Mouse (Mus musculus): ENCODE data around the gene Fam173a. TPM values are rescaled to one million over a fixed set of nuclear protein-coding genes. Genes with fewer than 3 reads are reported as not detected.
"Not testable (repeated sequence)": the region's sequence is repeated elsewhere in the genome, so short reads cannot be mapped to it uniquely, and the experiment has no call there.

Fam173a gene
- total RNA-seq, 4 experiments from 2014 or later = 91.1 to 131 (median 117) TPM

GRCm38 (mm10) chr17:25757691-25758090, 35.0 kb downstream of the Fam173a start:
- DNase-seq = no peak

- DNase-seq = no peak
Measured at GRCm38 (mm10) chr17:25756378-25757242, 36.1 kb downstream of the Fam173a start.

GRCm38 (mm10) chr17:25755627-25756377, 36.9 kb downstream of the Fam173a start:
- DNase-seq = no peak

GRCm38 (mm10) chr17:25755086-25755485, 37.6 kb downstream of the Fam173a start:
- DNase-seq = no peak

- no peak for DNase-seq
Measured at GRCm38 (mm10) chr17:25754241-25754640, 38.5 kb downstream of the Fam173a start, which contains the start of gene Msln. Msln (minus strand) TSS chr17:25754378.

- peak; percentile 53 for DNase-seq
Measured at GRCm38 (mm10) chr17:25751446-25751845, 41.3 kb downstream of the Fam173a start.

- DNase-seq = no peak
Measured at GRCm38 (mm10) chr17:25749314-25749713, 43.4 kb downstream of the Fam173a start.

- peak; percentile 39 for DNase-seq
Measured at GRCm38 (mm10) chr17:25748238-25748637, 44.5 kb downstream of the Fam173a start.

GRCm38 (mm10) chr17:25744311-25744710, 48.4 kb downstream of the Fam173a start:
- peak; percentile 47 for DNase-seq

GRCm38 (mm10) chr17:25743831-25744230, 48.9 kb downstream of the Fam173a start:
- DNase-seq = peak; percentile 75

- DNase-seq = not testable (repeated sequence)
Measured at GRCm38 (mm10) chr17:25741471-25741870, 51.2 kb downstream of the Fam173a start.

Small RNA genes lying within 50 kb of the gene (microRNA-seq; reads per million reads assigned to microRNA genes)
- 0 reads per million in 2 experiments for gene Gm25083
- gene Mir3082 = 0.67 to 1.6 reads per million in 2 experiments
- gene Mir6966 = 0.34 to 0.35 reads per million in 2 experiments

Other genes with a start within 250 kb of the Fam173a start
- 1 to 10 TPM in 3 of 4 experiments, under 1 TPM in 1; 0.92 to 2.6 (median 1.2) TPM for gene Sox8, start 222.2 kb downstream of the Fam173a start, total RNA-seq (2022)
- gene Lmf1, start 213.8 kb downstream of the Fam173a start, total RNA-seq (2022) = 10 to 100 TPM; 36.0 to 39.9 (median 38.2) TPM
- 1 to 10 TPM in 1 of 4 experiments, under 1 TPM in 1, not detected in 2; 0.74 to 2.9 TPM for gene Gng13, start 75.7 kb downstream of the Fam173a start, total RNA-seq (2022)
- 1 to 10 TPM; 1.2 to 4.9 (median 2.6) TPM for gene Chtf18, start 65.5 kb downstream of the Fam173a start, total RNA-seq (2022)
- gene Rpusd1, start 65.2 kb downstream of the Fam173a start, total RNA-seq (2022) = 10 to 100 TPM; 17.8 to 23.5 (median 20.4) TPM
- under 1 TPM; 0.09 to 0.52 (median 0.30) TPM for gene Mslnl, start 56.9 kb downstream of the Fam173a start, total RNA-seq (2022)
- gene Msln, start 38.5 kb downstream of the Fam173a start, total RNA-seq (2022) = 1 to 10 TPM; 4.8 to 7.1 (median 6.0) TPM
- 10 to 100 TPM; 34.8 to 45.2 (median 40.1) TPM for gene Narfl, start 19.1 kb downstream of the Fam173a start, total RNA-seq (2022)
- 10 to 100 TPM; 21.4 to 67.2 (median 55.9) TPM for gene Haghl, start 7.2 kb downstream of the Fam173a start, total RNA-seq (2022)
- gene Ccdc78, start 6.3 kb downstream of the Fam173a start, total RNA-seq (2022) = under 1 TPM in 1 of 4 experiments, not detected in 3; 0.15 TPM
- gene AC134908.4, start 2.8 kb upstream of the Fam173a start, total RNA-seq (2022) = not detected
- gene Metrn, start 4.2 kb upstream of the Fam173a start, total RNA-seq (2022) = 10 to 100 TPM; 31.4 to 45.8 (median 39.3) TPM
- 10 to 100 TPM; 37.9 to 62.9 (median 43.0) TPM for gene Fbxl16, start 16.2 kb upstream of the Fam173a start, total RNA-seq (2022)
- gene Wdr24, start 30.7 kb upstream of the Fam173a start, total RNA-seq (2022) = 10 to 100 TPM; 21.9 to 28.0 (median 24.5) TPM
- gene Jmjd8, start 36.0 kb upstream of the Fam173a start, total RNA-seq (2022) = 100 to 1,000 TPM; 104 to 137 (median 119) TPM
- 100 to 1,000 TPM; 184 to 246 (median 214) TPM for gene Stub1, start 40.5 kb upstream of the Fam173a start, total RNA-seq (2022)
- gene Rhbdl1, start 44.4 kb upstream of the Fam173a start, total RNA-seq (2022) = 10 to 100 TPM; 14.7 to 79.0 (median 33.0) TPM
- 10 to 100 TPM in 3 of 4 experiments, 1 to 10 TPM in 1; 7.3 to 36.4 (median 20.8) TPM for gene Gm20683, start 48.9 kb upstream of the Fam173a start, total RNA-seq (2022)
- gene Rhot2, start 52.0 kb upstream of the Fam173a start, total RNA-seq (2022) = 100 to 1,000 TPM in 3 of 4 experiments, 10 to 100 TPM in 1; 89.3 to 155 (median 139) TPM
- 10 to 100 TPM; 14.7 to 41.8 (median 22.9) TPM for gene Wdr90, start 68.6 kb upstream of the Fam173a start, total RNA-seq (2022)
- gene Mcrip2, start 75.9 kb upstream of the Fam173a start, total RNA-seq (2022) = 100 to 1,000 TPM; 264 to 492 (median 338) TPM
- gene Mettl26, start 82.2 kb upstream of the Fam173a start, total RNA-seq (2022) = 100 to 1,000 TPM; 113 to 215 (median 150) TPM
- 1 to 10 TPM; 1.6 to 2.9 (median 2.0) TPM for gene Wfikkn1, start 88.0 kb upstream of the Fam173a start, total RNA-seq (2022)
- 10 to 100 TPM; 33.9 to 65.0 (median 36.3) TPM for gene Rab40c, start 126.8 kb upstream of the Fam173a start, total RNA-seq (2022)
- 100 to 1,000 TPM; 101 to 126 (median 111) TPM for gene Pigq, start 152.0 kb upstream of the Fam173a start, total RNA-seq (2022)
- not detected for gene Nhlrc4, start 152.1 kb upstream of the Fam173a start, total RNA-seq (2022)
- not detected for gene A930017K11Rik, start 159.7 kb upstream of the Fam173a start, total RNA-seq (2022)
- 10 to 100 TPM; 20.1 to 34.6 (median 24.9) TPM for gene Capn15, start 192.9 kb upstream of the Fam173a start, total RNA-seq (2022)

Measured in adrenal gland, adult 8-10 months (tissue).